Mouse (Mus musculus): ENCODE measurements around the gene Nrgn.

GRCm38 (mm10) chr9:37593690-37594089 lies 41.0 kb upstream of the Nrgn start:
- TF ChIP-seq ZC3H11A (IDR thresholded peaks at IDR 0.05; ENCODE audit: borderline replicate concordance, low read depth, low read length) (no peak), HCFC1 (IDR thresholded peaks at IDR 0.05; ENCODE audit: borderline replicate concordance, insufficient read depth, low read length) (no peak), ZNF384 (IDR thresholded peaks at IDR 0.05; ENCODE audit: low read depth, low read length) (no peak), MAFK (IDR thresholded peaks at IDR 0.05; ENCODE audit: insufficient read depth, low read depth, low read length) (no peak)
